Mouse (Mus musculus) heart, adult 2 months (tissue): ENCODE measurements around the gene Abhd8.

Source experiments
- EP300 ChIP-seq: fragments of 200-500 bp; IDR thresholded peaks from 2 replicates; pipeline ENCODE4 v1.6.1; 2011; ENCODE audit warnings: low read depth, low read length, control low read depth; ENCODE audit not compliant: insufficient read depth
- POLR2A ChIP-seq: fragments of 200-500 bp; IDR thresholded peaks from 2 replicates; pipeline ENCODE4 v1.6.1; 2011; ENCODE audit warnings: mild to moderate bottlenecking, low read depth, low read length, control low read depth; ENCODE audit not compliant: insufficient read depth

DNA sequence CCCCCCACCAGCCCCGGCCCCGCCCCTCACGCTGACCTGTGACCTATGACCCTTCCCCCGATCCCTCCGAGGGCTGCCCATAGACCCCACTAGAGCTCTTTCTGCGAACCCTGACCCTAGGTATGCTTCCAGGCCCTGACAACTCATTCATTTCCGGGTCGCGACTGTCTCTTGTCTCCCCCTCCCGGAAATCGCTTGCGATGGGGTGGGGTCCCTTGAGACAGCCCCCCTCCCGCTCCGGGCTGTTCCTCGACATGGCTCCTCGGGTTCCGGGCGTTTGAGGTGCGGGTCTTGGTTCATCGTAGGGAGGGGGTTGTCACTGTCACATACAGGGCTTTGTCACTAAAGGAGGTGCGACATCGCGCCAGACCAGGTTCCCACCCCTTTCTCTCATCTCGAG, 6.0 kb upstream of the Abhd8 start:
- no peak for TF ChIP-seq EP300
- TF ChIP-seq POLR2A, result no peak
